Mouse (Mus musculus) right cerebral cortex, adult 2 months (tissue): ENCODE measurements around the gene Arhgap18.
A peak's percentile ranks its signal among the peaks of the same experiment; 100 is the strongest.

Experiments
- DNase-seq, 2 experiments: peaks; one replicate each; pipeline ENCODE4 v3.0.0; 2021 to 2022; ENCODE audit warnings: low spot score in 2 of 2

Gene Arhgap18

DNA sequence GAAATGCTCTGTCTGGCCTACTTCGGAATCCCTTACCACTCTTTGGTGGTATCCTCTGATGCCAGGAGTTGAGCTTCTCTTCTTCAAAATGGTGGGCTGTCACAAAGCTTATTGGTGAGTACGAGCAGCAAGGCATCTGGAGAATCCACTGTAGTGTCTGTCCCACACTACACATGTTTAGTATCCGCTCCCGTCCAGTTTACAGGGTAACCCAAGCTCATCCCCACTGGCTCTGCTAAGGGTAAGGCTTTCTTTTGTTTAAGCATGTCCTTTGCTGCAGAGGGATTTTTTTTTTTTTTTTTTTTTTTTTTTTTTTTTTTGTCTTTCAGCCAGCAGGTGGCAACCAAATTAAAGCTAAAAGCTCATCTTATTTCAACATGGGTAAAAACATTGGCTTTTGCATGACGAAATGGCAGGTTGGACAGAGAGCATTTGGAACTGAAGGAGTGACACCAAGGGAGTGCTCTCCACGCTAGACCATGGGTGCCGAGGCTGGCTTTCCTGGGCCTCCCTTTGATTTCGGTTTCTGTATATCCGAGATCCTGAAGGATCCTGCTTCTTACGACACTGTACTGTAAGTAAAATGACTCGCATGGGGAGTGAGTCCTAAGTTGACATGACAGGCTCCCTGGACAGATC, at the start of gene Arhgap18:
Arhgap18 (plus strand) TSS at position 493 of the 639 bp plus-strand sequence.
- peak in 1 of 2 experiments; percentile 7 for DNase-seq

DNA sequence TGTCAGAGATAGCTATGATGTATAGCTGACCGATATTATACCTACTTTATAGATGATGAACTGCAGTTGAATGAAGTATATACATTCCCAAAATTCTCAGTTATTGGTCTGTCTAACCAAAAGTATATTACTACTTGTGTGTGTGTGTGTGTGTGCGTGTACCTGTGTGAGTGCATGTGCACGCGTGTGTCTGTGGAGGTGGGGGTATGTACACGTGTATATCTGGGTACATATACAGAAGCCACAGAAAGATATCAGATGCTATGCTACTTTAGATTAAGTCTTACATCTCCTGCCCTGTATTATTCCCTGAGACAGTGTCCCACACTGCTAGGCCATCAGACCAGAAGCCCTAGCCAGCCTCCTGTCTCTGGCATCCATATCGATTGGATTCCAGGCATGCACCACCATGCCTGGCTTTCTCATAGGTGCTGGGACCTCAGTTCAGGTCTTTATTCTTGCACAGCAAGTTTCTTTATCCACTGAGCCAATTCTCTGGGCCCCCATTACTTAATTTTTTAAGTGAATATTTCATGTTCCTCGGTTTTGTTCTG, 42.7 kb upstream of the Arhgap18 start:
- no peak for DNase-seq

DNA sequence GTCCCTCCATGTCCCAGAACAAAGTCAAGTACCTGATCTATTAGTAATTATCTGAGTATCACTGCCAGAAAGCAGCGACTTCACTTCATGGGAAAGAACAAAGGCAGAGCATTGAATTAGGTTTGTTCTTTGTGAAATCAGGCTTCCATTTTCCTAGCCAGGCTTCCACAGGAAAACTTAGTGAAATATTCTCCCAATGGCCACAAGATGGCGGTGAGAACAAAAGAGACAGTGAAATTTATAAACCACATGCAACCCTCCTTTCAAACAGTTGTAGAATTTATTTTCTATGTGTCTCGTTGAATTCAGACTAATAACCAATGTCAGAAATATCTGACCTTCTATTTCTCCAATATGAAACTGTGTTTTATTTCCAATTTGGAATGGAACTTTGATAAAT, 42.2 kb upstream of the Arhgap18 start:
- peak; percentile 58 to 68 for DNase-seq

DNA sequence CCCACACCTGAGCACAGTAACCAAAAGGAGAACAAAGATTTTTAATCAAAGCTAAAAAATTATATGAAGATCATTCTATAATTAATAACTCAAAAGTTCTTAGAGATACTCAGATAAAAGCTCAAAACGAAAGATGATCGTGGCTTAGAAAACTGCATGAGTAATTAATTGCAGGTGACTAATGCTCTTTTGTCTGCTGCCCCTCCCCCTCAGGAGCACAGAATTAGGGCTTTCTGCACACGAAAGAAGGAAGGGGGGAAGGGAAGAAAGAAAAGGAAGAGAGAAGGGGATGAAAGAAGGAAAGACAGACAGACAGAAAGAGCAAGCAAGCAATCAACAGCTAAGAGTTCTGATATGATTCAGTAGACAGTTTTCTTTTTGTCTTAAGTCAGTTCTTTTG, 39.2 kb upstream of the Arhgap18 start:
- no peak for DNase-seq

DNA sequence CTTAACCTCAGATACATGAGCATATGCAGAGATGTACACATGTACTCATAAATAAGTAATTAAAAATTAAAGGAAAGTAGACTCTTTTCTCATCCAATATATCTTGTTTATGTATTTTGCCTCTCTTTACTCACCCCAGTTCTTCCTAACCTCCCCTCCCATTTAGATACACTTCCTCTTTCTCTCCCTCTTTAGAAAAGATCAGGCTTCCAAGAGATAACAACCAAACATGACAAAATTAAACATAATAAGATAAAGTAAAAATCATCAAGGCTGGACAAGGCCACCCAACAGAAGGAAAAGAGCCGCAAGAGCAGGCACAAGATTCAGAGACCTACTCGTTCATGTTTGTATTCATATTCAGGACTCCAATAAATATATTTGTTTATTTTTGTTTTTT, 28.5 kb upstream of the Arhgap18 start:
- no peak for DNase-seq

DNA sequence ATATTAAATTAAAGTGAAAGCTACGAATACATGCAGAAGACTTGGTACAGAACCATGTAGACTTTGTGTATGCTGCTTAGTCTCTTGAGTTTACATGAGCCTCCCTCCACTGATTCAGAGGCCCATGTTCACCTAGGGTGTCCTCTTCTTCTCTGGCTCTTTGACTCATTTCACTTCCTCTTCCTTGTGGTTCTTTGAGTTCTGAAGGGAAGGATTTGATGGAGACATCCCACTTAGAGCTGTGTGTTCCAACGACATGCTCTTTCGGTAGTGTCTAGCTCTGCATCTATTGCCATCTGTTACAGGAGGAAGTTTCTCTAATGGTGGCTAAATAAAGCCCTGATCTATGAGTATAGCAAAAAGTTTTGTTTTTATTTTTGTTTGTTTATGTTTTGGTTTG, 28.0 kb upstream of the Arhgap18 start:
- DNase-seq: no peak

DNA sequence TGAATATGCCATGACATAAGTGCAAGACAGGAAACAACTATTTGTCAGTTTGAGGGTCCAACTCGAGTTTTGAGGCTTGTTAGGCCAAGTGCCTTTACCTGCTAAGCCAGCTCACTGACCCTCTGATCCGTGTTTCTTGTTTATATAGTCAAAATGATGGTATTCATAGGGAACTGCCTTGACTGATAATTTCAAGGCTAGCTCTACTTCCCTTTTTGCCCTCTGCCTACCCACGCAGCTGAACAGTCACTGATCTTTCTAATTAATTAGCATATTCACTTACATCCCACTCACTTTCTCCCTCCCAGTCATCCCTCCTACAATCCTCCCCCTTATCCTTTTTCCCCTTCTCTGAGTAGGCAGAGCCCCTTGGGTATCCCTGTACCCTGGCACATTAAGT, 2.4 kb upstream of the Arhgap18 start:
- no peak for DNase-seq

DNA sequence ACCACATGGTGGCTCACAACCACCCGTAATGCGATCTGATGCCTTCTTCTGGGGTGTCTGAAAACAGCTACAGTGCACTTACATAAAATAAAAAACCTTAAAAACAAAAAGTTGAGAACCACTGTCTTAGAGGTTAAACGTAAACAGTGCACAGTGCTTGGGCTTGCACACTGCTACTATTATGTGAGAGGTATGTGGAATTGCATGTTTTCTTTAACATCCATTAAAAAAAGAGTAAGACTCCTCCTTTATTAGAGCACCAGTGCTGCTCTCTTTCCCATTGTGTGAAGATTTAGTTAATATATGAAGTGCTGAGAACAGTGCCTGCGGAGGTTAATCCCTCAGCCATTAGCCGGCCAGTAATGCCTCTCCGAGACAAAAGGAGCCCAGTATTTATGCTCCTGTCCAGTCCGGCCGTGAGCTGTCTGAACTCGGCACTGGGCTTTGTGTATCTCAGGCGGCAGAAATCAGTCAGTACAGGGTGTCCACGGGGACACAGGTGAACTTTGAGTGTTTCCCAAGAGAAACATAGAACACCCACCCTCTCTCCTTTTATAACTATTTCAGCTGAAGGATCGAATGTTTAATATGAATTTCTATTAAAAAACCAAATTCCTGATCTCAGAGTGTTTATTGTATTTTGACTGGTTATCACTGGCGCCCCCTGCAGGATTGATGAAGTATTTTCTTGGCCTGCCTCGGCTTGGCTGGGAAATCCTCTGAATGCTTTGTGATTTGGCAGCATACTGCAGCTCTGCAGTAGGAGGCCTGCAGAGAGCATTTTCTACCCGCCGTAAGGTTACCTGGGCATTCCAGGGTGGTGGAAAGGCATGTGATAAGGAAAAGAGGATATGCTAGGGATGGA, 925 bp upstream of the Arhgap18 start:
- peak; percentile 70 to 76 for DNase-seq

DNA sequence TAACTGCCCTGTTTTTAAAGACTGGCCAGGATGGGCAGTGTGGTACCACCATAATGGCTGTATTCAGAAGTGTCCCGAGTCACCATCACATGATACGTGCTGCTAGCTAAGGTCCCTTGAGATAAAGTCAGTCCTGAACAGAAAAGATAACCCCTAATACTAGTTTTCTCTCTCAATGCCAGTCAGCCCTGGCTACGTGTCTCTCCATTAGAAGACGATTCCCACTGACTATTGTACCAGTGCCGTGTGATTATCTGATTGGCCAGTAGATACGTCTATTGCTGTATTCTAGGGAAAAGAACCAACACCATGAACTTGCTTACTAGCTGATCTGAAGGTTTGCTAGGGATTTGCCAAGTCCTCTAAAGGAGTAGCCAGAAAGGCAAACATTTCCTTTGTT, 785 bp downstream of the Arhgap18 start:
- no peak for DNase-seq

DNA sequence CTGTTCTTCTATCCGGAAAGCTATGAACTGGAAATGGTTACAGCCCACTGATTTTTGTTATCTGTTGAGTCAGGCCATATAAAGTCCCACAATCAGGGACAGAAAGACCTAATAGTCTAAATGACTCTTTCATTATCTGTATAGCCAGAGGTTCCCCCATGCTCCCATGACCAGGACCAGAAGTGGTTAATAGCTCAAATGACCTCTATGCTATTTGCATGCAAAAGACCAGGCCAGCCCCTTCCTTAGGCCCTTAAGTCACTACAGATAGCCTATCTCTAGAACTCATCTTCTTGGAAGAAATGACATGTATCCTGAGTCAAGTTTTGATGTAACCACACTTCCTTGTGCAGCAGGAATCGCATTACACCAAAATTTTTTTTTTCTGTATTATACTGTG, 4.0 kb downstream of the Arhgap18 start:
- no peak for DNase-seq

DNA sequence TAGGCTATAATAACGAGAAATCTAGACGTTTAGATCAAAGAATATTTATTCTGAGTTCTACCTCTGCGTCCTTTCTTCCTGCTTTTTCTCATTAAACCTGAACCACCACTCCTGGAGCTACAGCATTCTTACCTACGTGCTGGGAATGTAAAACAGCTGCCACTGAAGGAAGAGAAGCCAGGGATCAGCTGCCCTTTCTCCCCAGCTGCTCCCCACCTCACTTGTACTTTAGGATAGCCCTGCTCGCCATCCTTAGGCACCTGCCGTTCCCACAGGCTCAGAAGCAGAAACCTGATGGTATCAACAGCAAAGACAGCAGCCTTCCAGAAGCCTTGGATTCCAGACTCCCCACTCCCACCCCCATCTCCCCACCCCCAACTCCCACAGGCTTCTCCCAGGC, 6.2 kb downstream of the Arhgap18 start:
- no peak for DNase-seq

DNA sequence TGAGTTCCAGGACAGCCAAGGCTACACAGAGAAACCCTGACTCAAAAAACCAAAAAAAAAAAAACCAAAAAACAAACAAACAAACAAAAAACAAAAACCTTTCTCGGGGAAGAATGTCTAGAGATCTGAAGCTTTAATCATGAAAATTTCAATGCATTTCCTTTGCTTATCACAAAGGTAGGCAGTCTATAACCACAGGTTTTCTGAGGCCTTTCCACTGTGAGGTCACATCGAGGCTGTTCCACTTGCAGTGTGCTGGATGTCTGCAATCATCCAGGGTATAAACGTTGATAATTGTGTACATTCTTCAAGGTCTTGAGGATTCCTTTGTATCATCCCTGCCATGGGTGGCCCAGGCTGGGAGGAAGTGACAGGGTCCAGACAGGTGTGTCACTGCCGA, 7.9 kb downstream of the Arhgap18 start:
- DNase-seq: no peak

DNA sequence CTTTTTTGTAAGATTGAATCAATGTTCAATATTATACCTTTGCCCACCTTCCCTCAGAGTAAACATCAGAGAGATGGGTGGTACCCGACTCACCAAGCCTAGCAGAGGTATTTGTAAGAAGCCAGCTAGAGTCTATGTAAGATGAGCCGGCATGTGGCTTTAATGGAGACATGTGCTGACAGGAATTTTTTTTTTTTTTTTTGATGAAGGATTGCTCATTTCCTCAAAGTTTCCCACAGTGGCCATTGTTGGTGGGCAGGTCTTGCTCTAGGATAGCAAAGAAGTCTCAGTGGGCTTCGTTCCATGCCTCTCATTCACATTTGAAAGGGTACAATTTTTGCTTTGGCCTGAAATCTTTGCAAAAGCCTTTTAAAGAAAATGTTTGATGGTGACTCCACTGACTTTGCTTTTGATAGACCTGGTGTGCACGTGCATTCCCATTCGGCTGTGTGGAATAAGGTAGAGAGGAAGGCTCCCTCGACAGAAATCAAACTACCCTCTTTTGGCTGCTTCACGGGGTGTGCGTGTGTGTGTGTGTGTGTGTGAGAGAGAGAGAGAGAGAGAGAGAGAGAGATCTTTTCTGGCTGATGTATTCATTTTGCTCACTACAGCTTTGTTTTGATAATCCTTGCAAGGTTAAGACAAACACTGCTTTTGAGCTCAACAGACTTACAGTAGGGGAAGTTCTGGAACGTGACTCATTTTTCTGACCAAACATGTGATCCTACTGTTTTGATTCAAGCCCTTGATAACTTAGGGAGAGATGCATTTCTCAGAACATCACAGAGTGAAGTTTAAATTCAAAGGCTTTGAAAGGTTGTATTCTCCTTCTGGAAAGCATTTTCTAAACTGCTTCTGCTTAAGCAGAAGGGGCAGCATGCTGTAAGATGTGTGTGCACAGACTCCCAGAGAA, 9.0 kb downstream of the Arhgap18 start:
- DNase-seq: no peak

DNA sequence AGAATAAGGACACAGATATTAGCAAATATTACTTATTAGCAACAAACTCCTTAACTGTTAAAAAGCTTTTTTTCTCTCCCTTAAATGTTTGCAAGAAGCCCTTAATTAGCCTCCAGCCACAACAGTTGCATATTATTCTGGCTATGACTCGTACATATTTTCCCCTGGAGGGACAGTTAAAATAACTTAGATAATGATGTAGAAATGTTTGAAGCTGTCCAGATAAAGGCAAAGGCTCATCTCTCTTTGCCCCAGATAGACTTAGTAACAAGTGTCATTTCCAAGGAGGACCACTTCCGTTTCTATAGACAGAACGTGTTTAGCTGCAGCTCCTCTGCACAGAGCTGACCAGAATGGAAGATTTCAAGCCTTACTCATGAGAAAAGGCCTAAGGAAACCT, 14.0 kb downstream of the Arhgap18 start:
- no peak for DNase-seq

DNA sequence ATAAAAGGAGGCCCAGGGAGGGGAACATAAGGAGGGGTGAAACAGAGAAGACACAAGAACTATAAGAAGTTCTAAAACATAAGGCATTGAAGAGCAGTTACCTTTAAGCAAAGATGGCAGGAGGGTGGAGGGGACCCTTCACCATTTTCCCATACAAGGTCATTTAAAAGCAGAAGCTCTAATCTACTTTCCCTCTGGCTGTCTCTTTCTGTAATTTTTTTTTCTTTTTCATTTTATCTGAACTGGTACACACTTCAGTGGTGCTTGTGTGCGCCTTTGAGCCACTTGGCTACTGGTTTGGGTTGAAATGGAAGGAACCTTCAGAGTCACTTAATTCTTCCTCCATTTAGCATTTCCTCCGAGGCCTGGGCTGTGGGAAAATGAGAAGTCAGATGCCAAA, 15.7 kb downstream of the Arhgap18 start:
- DNase-seq: no peak

DNA sequence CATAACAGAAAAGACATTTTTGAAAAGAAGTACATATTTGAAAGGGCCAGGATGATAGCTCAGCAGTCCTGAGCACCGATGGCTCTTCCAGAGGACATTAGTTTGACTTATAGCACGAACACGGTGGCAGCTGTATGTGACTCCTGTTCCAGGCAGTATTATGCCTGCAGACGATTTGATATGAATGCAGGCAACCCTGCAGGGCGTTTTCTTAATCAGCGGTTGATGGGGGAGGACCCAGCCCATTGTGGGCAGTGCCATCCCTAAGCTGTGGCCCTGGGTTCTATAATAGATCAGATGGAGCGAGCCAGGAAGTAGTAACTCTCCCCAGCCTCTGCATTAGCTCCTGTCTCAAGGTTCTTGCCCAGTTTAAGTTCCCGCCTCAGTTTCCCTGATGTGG, 16.8 kb downstream of the Arhgap18 start:
- no peak for DNase-seq

DNA sequence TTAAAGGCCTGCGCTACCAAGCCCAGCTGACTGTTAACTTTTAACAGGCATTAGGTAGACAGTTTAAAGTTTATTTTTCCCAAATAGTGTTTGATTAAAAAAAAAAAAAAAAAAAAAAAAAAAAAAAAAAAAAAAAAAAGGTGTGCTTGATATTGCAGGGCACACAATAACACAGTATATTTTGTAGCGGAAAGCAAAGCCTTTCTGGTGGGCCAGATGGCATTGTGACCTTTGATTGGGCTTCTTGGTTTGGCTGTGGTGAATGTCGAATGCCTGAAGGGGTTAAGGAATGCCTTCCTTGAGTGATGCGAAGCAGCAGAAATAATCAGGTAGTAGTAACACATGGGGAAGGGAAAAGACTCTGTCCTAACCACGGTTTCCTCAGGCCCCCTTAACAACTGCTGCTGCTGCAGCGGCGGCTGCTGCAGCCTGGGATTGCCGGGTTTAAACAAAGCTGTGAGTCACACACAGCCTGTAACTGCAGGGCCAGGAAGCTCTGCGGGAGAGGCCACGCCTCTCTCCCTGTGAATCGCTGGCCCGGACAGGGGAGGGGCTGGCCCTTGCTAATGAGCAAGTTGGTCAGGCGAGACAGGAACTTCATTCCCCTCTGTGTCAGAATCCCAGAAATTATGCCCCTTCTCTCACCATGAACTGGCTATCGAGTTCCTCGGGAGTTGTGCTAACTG, 18.9 kb downstream of the Arhgap18 start:
- peak; percentile 50 to 66 for DNase-seq

DNA sequence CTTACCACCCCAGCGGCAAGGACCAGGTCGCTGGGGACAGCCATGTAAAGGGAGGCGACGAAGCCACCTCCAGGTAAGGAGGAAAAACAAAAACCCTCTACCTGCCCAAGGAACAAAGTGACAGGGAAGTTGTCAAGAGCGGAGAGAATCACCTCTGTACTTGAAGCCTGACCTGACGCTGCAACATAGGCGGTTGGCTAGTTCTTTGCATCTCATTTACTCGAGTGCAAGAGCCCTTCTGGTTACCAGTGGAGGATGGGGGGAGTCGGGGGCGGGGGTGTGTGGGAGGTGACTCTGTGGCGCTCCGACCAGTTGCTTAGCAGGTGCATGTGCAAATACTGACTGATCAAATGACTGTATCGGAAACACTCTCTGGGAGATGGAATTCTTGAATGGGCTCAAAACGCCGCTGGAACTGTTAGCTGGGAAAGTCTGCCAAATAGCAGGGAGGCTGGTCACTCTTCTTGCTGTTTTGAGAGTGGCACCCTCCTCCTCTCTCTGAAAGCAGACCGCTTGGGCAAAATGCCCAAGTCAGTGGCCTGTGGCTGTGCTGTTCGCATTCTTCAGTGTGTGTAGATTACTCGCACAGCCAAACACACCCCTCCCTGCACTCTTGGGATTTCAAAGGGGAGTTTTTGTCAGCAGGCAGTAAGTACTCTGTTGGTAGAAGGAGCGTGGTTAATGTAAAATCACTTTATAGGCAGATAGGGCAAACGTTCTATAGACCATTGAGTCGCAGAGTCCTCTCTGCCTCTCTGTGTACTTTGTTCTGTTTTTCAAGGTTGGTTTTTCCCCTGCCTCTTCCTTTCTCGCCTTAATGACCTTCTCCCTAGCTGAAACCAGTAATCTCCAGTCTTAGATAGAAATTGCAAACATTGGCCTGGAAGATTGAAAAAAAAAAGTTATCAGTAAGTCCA, 19.7 kb downstream of the Arhgap18 start:
- DNase-seq: peak; percentile 56 to 64

DNA sequence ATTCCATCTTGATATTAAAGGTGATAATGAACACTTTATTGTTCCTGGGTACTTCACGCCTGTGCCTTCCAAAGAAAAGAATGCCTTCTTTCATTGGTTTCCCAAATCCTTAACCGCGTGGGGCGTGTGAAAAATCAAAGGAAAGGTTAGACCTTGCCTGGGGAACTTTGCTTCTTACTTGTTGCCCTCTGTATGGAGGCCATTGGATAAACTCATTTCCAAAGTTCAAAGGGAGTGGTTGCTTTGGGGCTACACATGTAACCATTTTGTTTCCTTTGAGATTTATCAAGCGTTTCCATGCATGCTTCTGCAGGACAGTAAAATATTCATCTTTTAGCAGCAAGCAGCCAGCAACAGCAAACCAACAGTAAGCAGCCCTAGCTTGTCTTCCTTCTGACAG, 20.3 kb downstream of the Arhgap18 start:
- DNase-seq: no peak

DNA sequence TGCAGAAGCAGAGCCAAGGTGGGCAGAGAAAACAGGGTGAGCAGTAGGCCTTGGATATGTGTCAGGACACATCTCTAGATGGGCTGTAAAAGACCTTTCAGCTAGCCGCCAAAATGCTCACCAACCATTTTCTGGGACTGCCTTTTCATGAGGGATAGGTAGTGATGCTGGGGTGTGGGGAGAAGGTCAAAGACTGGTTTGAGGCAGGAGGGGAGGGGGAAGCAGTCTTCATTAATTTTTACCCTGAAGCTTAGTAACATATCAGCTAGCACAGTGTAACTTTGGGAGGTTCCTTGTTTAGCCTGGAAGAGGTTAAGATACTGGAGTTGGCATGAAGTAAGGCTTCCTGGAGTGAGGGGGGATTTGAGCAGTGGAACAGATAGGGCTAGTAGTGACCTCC, 21.0 kb downstream of the Arhgap18 start:
- no peak for DNase-seq
